Mouse (Mus musculus) neural tube, embryonic 14.5 days (tissue): ENCODE measurements around the gene Anapc13. TPM values are rescaled to one million over a fixed set of nuclear protein-coding genes. Genes with fewer than 3 reads are reported as not detected.
A peak's percentile ranks its signal among the peaks of the same experiment; 100 is the strongest.

ENCODE experiments used
- ATAC-seq: fragments of 200-750 bp; cut with Nextera tagmentation; 2 replicates; pipeline ENCODE4 v1.8.0; 2017; ENCODE audit warnings: low read depth, mild to moderate bottlenecking, moderate TSS enrichment, moderate library complexity
- H3K27ac ChIP-seq: fragments of 300-500 bp; sonication (generic); 2 replicates; pipeline ENCODE4 v1.5.1; 2014; ENCODE audit warnings: low read depth, mild to moderate bottlenecking, control low read depth, low read length, moderate library complexity, mixed read lengths
- H3K27me3 ChIP-seq: fragments of 300-500 bp; sonication (generic); 2 replicates; pipeline ENCODE4 v1.6.1; 2014; ENCODE audit warnings: low read length; ENCODE audit not compliant: control insufficient read depth, insufficient read depth
- H3K36me3 ChIP-seq: fragments of 300-500 bp; sonication (generic); 2 replicates; pipeline ENCODE4 v1.6.1; 2014; ENCODE audit warnings: low read length, mixed read lengths; ENCODE audit not compliant: control insufficient read depth, insufficient read depth
- H3K4me1 ChIP-seq: fragments of 300-500 bp; sonication (generic); 2 replicates; pipeline ENCODE4 v1.6.1; 2014; ENCODE audit warnings: low read length; ENCODE audit not compliant: control insufficient read depth, insufficient read depth
- H3K4me2 ChIP-seq: fragments of 300-500 bp; sonication (generic); 2 replicates; pipeline ENCODE4 v1.6.1; 2014; ENCODE audit warnings: mild to moderate bottlenecking, low read depth, low read length, control low read depth
- H3K4me3 ChIP-seq: fragments of 300-500 bp; sonication (generic); 2 replicates; pipeline ENCODE4 v1.5.1; 2014; ENCODE audit warnings: low read depth, low read length, control low read depth, mixed read lengths
- H3K9ac ChIP-seq: fragments of 300-500 bp; sonication (generic); replicated peaks from 2 replicates; pipeline ENCODE4 v1.6.1; 2014; ENCODE audit warnings: low read depth, mild to moderate bottlenecking, control low read depth, low read length, mixed read lengths
- H3K9me3 ChIP-seq: fragments of 300-500 bp; sonication (generic); 2 replicates; pipeline ENCODE4 v1.6.1; 2016; ENCODE audit warnings: low read length; ENCODE audit not compliant: control insufficient read depth
- WGBS: fragments of 180-500 bp; shearing (Covaris S2); extraction: QIAGEN DNeasy Blood & Tissue Kit; methylation state at CpG from one replicate; pipeline ENCODE4 v1.1.7; 2014; 5-methylcytosine and 5-hydroxymethylcytosine counted together
- polyA plus RNA-seq: library from polyadenylated mRNA; unstranded; fragments of >200 nt; fragmentation: Nextera tagmentation; extraction: Ambion mirVana; gene quantifications from 2 replicates; pipeline ENCODE4 v1.2.1, GENCODE M21; 2014

The Anapc13 gene
- polyA plus RNA-seq, 1 experiment from 2014 or later: 160 TPM

- Histone ChIP-seq H3K4me1 (peaks cover 10% of the 10 kb centered on the region; the same call in 1 of the 2 replicates), H3K4me3 (peak overlapping the region; percentile 92), H3K27ac (peak overlapping the region; percentile 97), H3K9ac (peak overlapping the region; percentile 97), H3K4me2 (peak overlapping the region; percentile 73), H3K27me3 (no peaks in the 10 kb centered on the region), H3K9me3 (no peaks in the 10 kb centered on the region), H3K36me3 (no peaks in the 10 kb centered on the region)
- WGBS: under 1% methylated on average over 27 of the region's 27 CpGs
- peak; percentile 68 for ATAC-seq
Observed at GRCm38 (mm10) chr9:102625401-102625982, 604 bp upstream of the Anapc13 start.

GRCm38 (mm10) chr9:102626839-102627225, 736 bp downstream of the Anapc13 start:
- peaks cover 3% of the 10 kb centered on the region; the same call in 1 of the 2 replicates for H3K36me3 ChIP-seq
- H3K4me3 ChIP-seq: peak overlapping the region; percentile 92
- H3K27ac ChIP-seq: peak overlapping the region; percentile 97
- under 1% methylated on average over 9 of the region's 9 CpGs for WGBS
- peak overlapping the region; percentile 97 for H3K9ac ChIP-seq
- H3K27me3 ChIP-seq: no peaks in the 10 kb centered on the region
- peaks cover 10% of the 10 kb centered on the region; the same call in 1 of the 2 replicates for H3K4me1 ChIP-seq
- ATAC-seq: peak; percentile 0; the same call in 1 of the 2 replicates
- H3K4me2 ChIP-seq: peak overlapping the region; percentile 54
- H3K9me3 ChIP-seq: no peaks in the 10 kb centered on the region

GRCm38 (mm10) chr9:102627442-102627841, 1.3 kb downstream of the Anapc13 start:
- Histone ChIP-seq H3K36me3 (peaks cover 3% of the 10 kb centered on the region; the same call in 1 of the 2 replicates), H3K9me3 (no peaks in the 10 kb centered on the region), H3K4me2 (peak overlapping the region; percentile 54), H3K4me1 (peaks cover 10% of the 10 kb centered on the region; the same call in 1 of the 2 replicates), H3K27me3 (no peaks in the 10 kb centered on the region), H3K27ac (no peak overlapping the region), H3K9ac (no peak overlapping the region), H3K4me3 (no peak overlapping the region)
- no peak for ATAC-seq
- WGBS: 90% methylated on average over 7 of the region's 7 CpGs

DNA sequence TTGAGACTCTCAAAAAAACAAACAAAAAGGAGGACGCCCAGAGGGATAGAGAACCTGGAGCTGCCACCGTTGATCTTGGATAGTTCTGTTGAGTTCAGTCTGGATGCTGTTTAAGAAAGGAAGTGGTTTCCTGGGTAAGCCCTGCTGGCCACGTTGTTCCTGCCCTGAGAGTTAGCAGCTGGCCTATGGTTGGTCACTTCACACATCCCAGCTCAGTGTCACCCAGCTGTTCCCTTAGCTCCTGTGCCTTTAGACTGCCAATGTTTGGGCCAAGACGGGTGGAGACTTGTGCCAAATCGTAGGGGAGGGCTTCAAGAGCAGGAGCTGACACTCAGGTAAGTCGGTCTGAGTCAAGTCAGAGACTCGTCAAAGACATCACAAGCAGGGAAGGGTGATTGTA, 3.0 kb downstream of the Anapc13 start:
- Histone ChIP-seq H3K4me3 (no peak overlapping the region), H3K27me3 (no peaks in the 10 kb centered on the region), H3K4me1 (peaks cover 10% of the 10 kb centered on the region; the same call in 1 of the 2 replicates), H3K4me2 (no peak overlapping the region), H3K9ac (no peak overlapping the region), H3K27ac (no peak overlapping the region), H3K36me3 (peaks cover 3% of the 10 kb centered on the region; the same call in 1 of the 2 replicates), H3K9me3 (no peaks in the 10 kb centered on the region)
- no peak for ATAC-seq
- 83% methylated on average over 7 of the region's 7 CpGs for whole genome bisulfite sequencing

DNA sequence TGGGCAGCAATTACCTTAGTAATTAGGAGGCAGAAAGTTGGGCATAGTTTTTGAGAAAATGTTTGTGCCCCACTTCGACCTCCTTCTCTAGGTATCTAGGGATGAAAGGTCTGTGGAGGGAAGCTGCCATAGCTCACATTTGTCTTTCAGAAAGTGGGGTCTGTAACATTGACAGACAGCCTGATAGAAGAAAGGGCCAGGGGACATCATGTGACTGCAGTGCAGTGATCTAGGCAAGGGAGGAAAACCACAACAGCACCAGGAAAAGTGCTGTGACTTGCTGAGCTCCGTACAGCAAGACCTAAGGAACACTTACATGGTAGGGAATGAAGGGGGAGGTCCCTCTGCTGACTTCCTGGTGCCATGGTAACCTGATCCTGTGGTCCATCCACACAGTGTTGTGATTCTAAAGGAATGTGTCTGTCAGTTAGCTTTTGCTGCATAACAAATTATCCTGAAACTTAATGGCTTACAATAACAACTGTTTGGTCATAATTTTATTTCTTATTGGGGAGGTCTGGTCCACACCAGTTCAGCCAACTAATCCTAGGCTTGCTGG, 5.6 kb downstream of the Anapc13 start:
- H3K9ac ChIP-seq: no peak overlapping the region
- no peak overlapping the region for H3K4me2 ChIP-seq
- peaks cover 9% of the 10 kb centered on the region for H3K36me3 ChIP-seq
- peaks cover 3% of the 10 kb centered on the region; the same call in 1 of the 2 replicates for H3K4me1 ChIP-seq
- no peak overlapping the region for H3K27ac ChIP-seq
- no peaks in the 10 kb centered on the region for H3K9me3 ChIP-seq
- H3K4me3 ChIP-seq: no peak overlapping the region
- WGBS: 67% methylated on average over 2 of the region's 2 CpGs
- ATAC-seq: no peak
- no peaks in the 10 kb centered on the region for H3K27me3 ChIP-seq

DNA sequence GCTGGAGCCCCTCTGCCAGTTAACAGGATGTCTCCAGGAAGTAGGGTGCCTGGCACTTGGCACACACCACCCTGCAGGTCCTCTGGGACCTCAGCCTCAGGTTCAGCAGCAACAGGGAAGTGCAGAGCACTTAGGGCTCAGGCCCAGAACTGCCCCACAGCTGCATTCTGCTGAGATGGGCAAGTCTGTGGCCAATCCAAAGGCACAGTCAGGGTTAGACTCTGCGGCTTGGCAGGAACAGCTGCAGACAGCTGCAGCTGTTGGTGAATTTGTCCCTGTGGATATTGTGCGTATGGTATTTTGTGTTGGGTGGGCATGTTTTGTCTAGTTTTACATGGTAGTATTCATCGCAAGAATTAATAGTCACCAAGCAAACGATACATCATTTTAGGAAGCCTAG, 6.1 kb downstream of the Anapc13 start:
- Histone ChIP-seq H3K27me3 (no peaks in the 10 kb centered on the region), H3K9me3 (no peaks in the 10 kb centered on the region), H3K4me3 (no peak overlapping the region), H3K36me3 (peaks cover 9% of the 10 kb centered on the region), H3K4me1 (peaks cover 2% of the 10 kb centered on the region; the same call in 1 of the 2 replicates), H3K9ac (no peak overlapping the region), H3K4me2 (no peak overlapping the region), H3K27ac (no peak overlapping the region)
- no peak for ATAC-seq
- WGBS: 91% methylated on average over 4 of the region's 4 CpGs

- 52% methylated on average over 1 of the region's 1 CpGs for WGBS
- Histone ChIP-seq H3K4me3 (no peak overlapping the region), H3K4me2 (no peak overlapping the region), H3K9ac (no peak overlapping the region), H3K36me3 (peaks cover 9% of the 10 kb centered on the region), H3K4me1 (no peaks in the 10 kb centered on the region), H3K27me3 (no peaks in the 10 kb centered on the region), H3K9me3 (no peaks in the 10 kb centered on the region), H3K27ac (no peak overlapping the region; the same call in 1 of the 2 replicates)
- ATAC-seq: peak; percentile 68; the same call in 1 of the 2 replicates
Observed at GRCm38 (mm10) chr9:102632923-102633537, 6.9 kb downstream of the Anapc13 start.

GRCm38 (mm10) chr9:102634453-102634852, 8.4 kb downstream of the Anapc13 start:
- Histone ChIP-seq H3K9me3 (no peaks in the 10 kb centered on the region), H3K4me3 (no peak overlapping the region), H3K27ac (no peak overlapping the region), H3K4me1 (no peaks in the 10 kb centered on the region), H3K36me3 (peaks cover 9% of the 10 kb centered on the region), H3K4me2 (no peak overlapping the region), H3K9ac (no peak overlapping the region), H3K27me3 (no peaks in the 10 kb centered on the region)
- no peak for ATAC-seq
- WGBS: 88% methylated on average over 8 of the region's 8 CpGs

- Histone ChIP-seq H3K27ac (no peak overlapping the region), H3K27me3 (no peaks in the 10 kb centered on the region), H3K36me3 (peaks cover 7% of the 10 kb centered on the region), H3K4me3 (no peak overlapping the region), H3K9me3 (no peaks in the 10 kb centered on the region), H3K9ac (no peak overlapping the region), H3K4me1 (no peaks in the 10 kb centered on the region), H3K4me2 (no peak overlapping the region)
- peak; percentile 39; the same call in 1 of the 2 replicates for ATAC-seq
- 2% methylated on average over 4 of the region's 4 CpGs for WGBS
Observed at GRCm38 (mm10) chr9:102636553-102636952, 10.5 kb downstream of the Anapc13 start.
